Mouse (Mus musculus) midbrain, embryonic 11.5 days (tissue): ENCODE results near the gene Treh. TPM values are rescaled to one million over a fixed set of nuclear protein-coding genes. Genes with fewer than 3 reads are reported as not detected.

Experiments used
- ATAC-seq: fragments of 200-750 bp; cut with Nextera tagmentation; 2 replicates; pipeline ENCODE4 v1.8.0; 2017; ENCODE audit warnings: moderate TSS enrichment, moderate library complexity; ENCODE audit not compliant: low FRiP score
- DNase-seq: peaks from one replicate; pipeline ENCODE4 v3.0.0; 2015; ENCODE audit warnings: low spot score; ENCODE audit errors: missing footprints
- H3K27ac ChIP-seq: fragments of 300-500 bp; sonication (generic); 2 replicates; pipeline ENCODE4 v1.5.1; 2014; ENCODE audit warnings: low read depth, low read length
- H3K27me3 ChIP-seq: fragments of 300-500 bp; sonication (generic); 2 replicates; pipeline ENCODE4 v1.6.1; 2014; ENCODE audit warnings: mild to moderate bottlenecking, low read length, moderate library complexity, mixed read lengths; ENCODE audit not compliant: control insufficient read depth, insufficient read depth
- H3K36me3 ChIP-seq: fragments of 300-500 bp; sonication (generic); 2 replicates; pipeline ENCODE4 v1.6.1; 2014; ENCODE audit warnings: mild to moderate bottlenecking, low read length, moderate library complexity, mixed read lengths; ENCODE audit not compliant: control insufficient read depth, insufficient read depth
- H3K4me1 ChIP-seq: fragments of 300-500 bp; sonication (generic); 2 replicates; pipeline ENCODE4 v1.6.1; 2014; ENCODE audit warnings: low read length; ENCODE audit not compliant: control insufficient read depth, insufficient read depth
- H3K4me2 ChIP-seq: fragments of 300-500 bp; sonication (generic); 2 replicates; pipeline ENCODE4 v1.6.1; 2014; ENCODE audit warnings: mild to moderate bottlenecking, moderate library complexity
- H3K4me3 ChIP-seq: fragments of 300-500 bp; sonication (generic); 2 replicates; pipeline ENCODE4 v1.5.1; 2014; ENCODE audit warnings: low read depth, low read length
- H3K9ac ChIP-seq: fragments of 300-500 bp; sonication (generic); 2 replicates; pipeline ENCODE4 v1.6.1; 2014; ENCODE audit warnings: low read length
- H3K9me3 ChIP-seq: fragments of 300-500 bp; sonication (generic); 2 replicates; pipeline ENCODE4 v1.6.1; 2016; ENCODE audit warnings: low read length; ENCODE audit not compliant: control insufficient read depth
- WGBS: fragments of 180-500 bp; shearing (Covaris S2); extraction: QIAGEN DNeasy Blood & Tissue Kit; methylation state at CpG from one replicate; pipeline ENCODE4 v1.1.7; 2014; 5-methylcytosine and 5-hydroxymethylcytosine counted together
- polyA plus RNA-seq: library from polyadenylated mRNA; unstranded; fragments of >200 nt; fragmentation: Nextera tagmentation; extraction: Ambion mirVana; gene quantifications from 2 replicates; pipeline ENCODE4 v1.2.1, GENCODE M21; 2014

Gene Treh
- polyA plus RNA-seq, 1 experiment from 2014 or later: not detected

- H3K4me2 ChIP-seq: peak overlapping the region; percentile 34; the same call in 1 of the 2 replicates
- WGBS: 32% methylated on average over 26 of the region's 26 CpGs
These were observed 17.7 kb upstream of the Treh start for GRCm38 (mm10) chr9:44655098-44656066.

GRCm38 (mm10) chr9:44663706-44664105 is 9.3 kb upstream of the Treh start:
- H3K4me1 ChIP-seq: no peaks in the 10 kb centered on the region
- no peaks in the 10 kb centered on the region for H3K9me3 ChIP-seq
- WGBS: 91% methylated on average over 6 of the region's 6 CpGs
- ATAC-seq: no peak
- H3K9ac ChIP-seq: no peak overlapping the region
- no peaks in the 10 kb centered on the region for H3K36me3 ChIP-seq
- H3K27me3 ChIP-seq: no peaks in the 10 kb centered on the region
- DNase-seq: peak; percentile 45
- no peak overlapping the region for H3K27ac ChIP-seq
- no peak overlapping the region for H3K4me2 ChIP-seq
- H3K4me3 ChIP-seq: no peak overlapping the region

More at GRCm38 (mm10) chr9:44655098-44656066, 17.7 kb upstream of the Treh start:
- ATAC-seq (no peak), DNase-seq (peak; percentile 96)
- no peaks in the 10 kb centered on the region for H3K9me3 ChIP-seq
- no peak overlapping the region for H3K27ac ChIP-seq
- H3K9ac ChIP-seq: no peak overlapping the region
- H3K27me3 ChIP-seq: no peaks in the 10 kb centered on the region
- H3K4me3 ChIP-seq: no peak overlapping the region
- 0 out of 2 replicates have a peak, but pooled peaks cover 2% of the 10 kb centered on the region for H3K4me1 ChIP-seq
- no peaks in the 10 kb centered on the region for H3K36me3 ChIP-seq

- ATAC-seq (no peak), DNase-seq (no peak)
- no peak overlapping the region for H3K9ac ChIP-seq
- H3K4me1 ChIP-seq: no peaks in the 10 kb centered on the region
- no peak overlapping the region for H3K27ac ChIP-seq
- H3K36me3 ChIP-seq: no peaks in the 10 kb centered on the region
- H3K4me3 ChIP-seq: no peak overlapping the region
- no peaks in the 10 kb centered on the region for H3K27me3 ChIP-seq
- 93% methylated on average over 5 of the region's 5 CpGs for WGBS
- H3K9me3 ChIP-seq: no peaks in the 10 kb centered on the region
- no peak overlapping the region for H3K4me2 ChIP-seq
These were observed 1.6 kb upstream of the Treh start for GRCm38 (mm10) chr9:44671416-44671815.

- H3K9me3 ChIP-seq: no peaks in the 10 kb centered on the region
- H3K4me2 ChIP-seq: no peak overlapping the region
- ATAC-seq (no peak), DNase-seq (no peak)
- no peak overlapping the region for H3K4me3 ChIP-seq
- 73% methylated on average over 2 of the region's 2 CpGs for WGBS
- no peaks in the 10 kb centered on the region for H3K27me3 ChIP-seq
- no peaks in the 10 kb centered on the region for H3K4me1 ChIP-seq
- no peaks in the 10 kb centered on the region for H3K36me3 ChIP-seq
- no peak overlapping the region for H3K27ac ChIP-seq
- no peak overlapping the region for H3K9ac ChIP-seq
These were observed 655 bp upstream of the Treh start for GRCm38 (mm10) chr9:44672291-44672865.

GRCm38 (mm10) chr9:44678288-44678871 is 5.3 kb downstream of the Treh start:
- H3K27me3 ChIP-seq: no peaks in the 10 kb centered on the region
- WGBS: 86% methylated on average over 2 of the region's 2 CpGs
- no peak for DNase-seq

GRCm38 (mm10) chr9:44679565-44679964 is 6.5 kb downstream of the Treh start:
- no peak overlapping the region for H3K4me3 ChIP-seq
- 73% methylated on average over 5 of the region's 5 CpGs for WGBS

More at GRCm38 (mm10) chr9:44678288-44678871, 5.3 kb downstream of the Treh start:
- no peak for ATAC-seq
- H3K36me3 ChIP-seq: no peaks in the 10 kb centered on the region
- H3K4me1 ChIP-seq: no peaks in the 10 kb centered on the region
- no peak overlapping the region for H3K27ac ChIP-seq
- H3K9me3 ChIP-seq: no peaks in the 10 kb centered on the region
- H3K4me3 ChIP-seq: no peak overlapping the region
- no peak overlapping the region for H3K9ac ChIP-seq
- H3K4me2 ChIP-seq: no peak overlapping the region

GRCm38 (mm10) chr9:44683046-44683445 is 10.0 kb downstream of the Treh start:
- Histone ChIP-seq H3K27me3 (no peaks in the 10 kb centered on the region), H3K36me3 (no peaks in the 10 kb centered on the region), H3K4me3 (no peak overlapping the region), H3K9ac (no peak overlapping the region), H3K4me1 (peaks cover 17% of the 10 kb centered on the region), H3K4me2 (no peak overlapping the region), H3K27ac (no peak overlapping the region), H3K9me3 (no peaks in the 10 kb centered on the region)
- 85% methylated on average over 8 of the region's 8 CpGs for WGBS
- ATAC-seq (no peak), DNase-seq (no peak)

More at GRCm38 (mm10) chr9:44679565-44679964, 6.5 kb downstream of the Treh start:
- Histone ChIP-seq H3K9ac (no peak overlapping the region), H3K27me3 (no peaks in the 10 kb centered on the region), H3K4me1 (no peaks in the 10 kb centered on the region), H3K27ac (no peak overlapping the region), H3K4me2 (no peak overlapping the region), H3K9me3 (no peaks in the 10 kb centered on the region), H3K36me3 (no peaks in the 10 kb centered on the region)
- DNase-seq: no peak
- no peak for ATAC-seq

GRCm38 (mm10) chr9:44685346-44686330 is 12.6 kb downstream of the Treh start:
- peaks cover 17% of the 10 kb centered on the region for H3K4me1 ChIP-seq
- no peak overlapping the region for H3K4me2 ChIP-seq
- H3K4me3 ChIP-seq: no peak overlapping the region
- H3K9me3 ChIP-seq: no peaks in the 10 kb centered on the region
- 36% methylated on average over 14 of the region's 14 CpGs for WGBS
- peak; percentile 98 for DNase-seq
- H3K27ac ChIP-seq: peak overlapping the region; percentile 45; the same call in 1 of the 2 replicates
- no peaks in the 10 kb centered on the region for H3K27me3 ChIP-seq
- H3K9ac ChIP-seq: no peak overlapping the region
- peaks cover 2% of the 10 kb centered on the region for H3K36me3 ChIP-seq
- peak; percentile 74 for ATAC-seq
